Mouse (Mus musculus): ENCODE results near the gene Pitpna.

DNA sequence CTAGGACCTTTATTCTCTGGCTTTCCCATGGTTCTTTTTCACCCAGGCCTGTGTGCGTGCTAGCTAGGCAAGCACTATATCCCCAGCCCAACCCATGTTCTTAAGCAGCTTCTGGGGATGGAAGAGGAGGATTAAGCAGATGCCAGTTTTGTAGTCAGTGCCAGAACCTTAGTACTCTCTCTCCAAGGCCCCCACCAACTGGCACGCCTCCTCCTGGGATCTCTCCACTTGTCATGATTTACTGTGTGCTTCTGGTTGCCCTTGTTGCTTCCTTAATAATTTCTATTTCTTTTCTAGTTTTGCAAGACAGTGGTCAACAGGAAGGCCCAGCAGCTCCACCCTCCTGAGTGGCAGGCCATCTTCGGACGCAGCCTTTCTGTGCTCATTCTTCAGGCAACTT is 37.9 kb downstream of the Pitpna start:
- TF ChIP-seq CTCF (IDR thresholded peaks at IDR 0.05) (no peak), EP300 (IDR thresholded peaks at IDR 0.05) (no peak)
